Mouse (Mus musculus): Measurements from ENCODE around the gene Kifc3. TPM values are rescaled to one million over a fixed set of nuclear protein-coding genes. Genes with fewer than 3 reads are reported as not detected.

Kifc3 gene
- total and polyA plus RNA-seq, 3 experiments, result 0.78 to 1.8 (median 1.7) TPM

GRCm38 (mm10) chr8:95080381-95081341, 122.0 kb downstream of the Kifc3 start, which contains the start of gene Katnb1 (continued):
- TF ChIP-seq RAD21 (IDR thresholded peaks at IDR 0.05; ENCODE audit: low read depth, low read length), result no peak

- TF ChIP-seq E2F4 (IDR thresholded peaks at IDR 0.05; ENCODE audit: insufficient replicate concordance, low read depth, low read length), result no peak
- no peak for TF ChIP-seq USF2 (conservative IDR thresholded peaks at IDR 0.05; ENCODE audit: low read depth, low read length)
- no peak for TF ChIP-seq ZKSCAN1 (IDR thresholded peaks at IDR 0.05; ENCODE audit: borderline replicate concordance, low read depth, low read length)
- TF ChIP-seq HCFC1 (IDR thresholded peaks at IDR 0.05; ENCODE audit: low read depth, low read length), result no peak
- no peak for TF ChIP-seq BHLHE40 (IDR thresholded peaks at IDR 0.05; ENCODE audit: low read depth, low read length)
- no peak for TF ChIP-seq ZNF384 (IDR thresholded peaks at IDR 0.05; ENCODE audit: low read depth, low read length)
- no peak for TF ChIP-seq CHD1 (IDR thresholded peaks at IDR 0.05; ENCODE audit: low read depth, low read length)
- no peak for TF ChIP-seq EP300 (IDR thresholded peaks at IDR 0.05; ENCODE audit: low read length)
- no peak for TF ChIP-seq ZC3H11A (IDR thresholded peaks at IDR 0.05; ENCODE audit: low read depth, low read length)
- TF ChIP-seq MAFK (IDR thresholded peaks at IDR 0.05; ENCODE audit: insufficient replicate concordance, low read length), result no peak
- no peak for TF ChIP-seq CHD2 (IDR thresholded peaks at IDR 0.05; ENCODE audit: low read length)
- no peak for TF ChIP-seq ETS1 (conservative IDR thresholded peaks at IDR 0.05; ENCODE audit: low read depth, low read length)
- no peak for TF ChIP-seq ZMIZ1 (IDR thresholded peaks at IDR 0.05; ENCODE audit: low read depth, low read length)
- TF ChIP-seq KAT2A (IDR thresholded peaks at IDR 0.05; ENCODE audit: insufficient replicate concordance, low read length), result no peak
- no peak for TF ChIP-seq JUND (conservative IDR thresholded peaks at IDR 0.05; ENCODE audit: low read depth, low read length)
- TF ChIP-seq RCOR1 (conservative IDR thresholded peaks at IDR 0.05; ENCODE audit: low read depth, low read length), result no peak
- TF ChIP-seq UBTF (IDR thresholded peaks at IDR 0.05; ENCODE audit: low read depth, low read length), result no peak
- TF ChIP-seq MAZ (IDR thresholded peaks at IDR 0.05; ENCODE audit: low read depth, low read length), result no peak
- TF ChIP-seq MYC (IDR thresholded peaks at IDR 0.05; ENCODE audit: low read depth, low read length), result no peak
- peaks cover 3 to 17% of the 10 kb centered on the region in 2 experiments for H3K36me3 ChIP-seq (replicated peaks in 1 of 2; ENCODE audit: control insufficient read depth in 1 of 2, insufficient read depth in 1 of 2, low read length in 1 of 2)
- H3K9me3 ChIP-seq (replicated peaks; ENCODE audit: low read length), result no peaks in the 10 kb centered on the region
- H3K4me2 ChIP-seq (ENCODE audit: insufficient read depth, low read depth, poor library complexity, severe bottlenecking), result no peak overlapping the region
- in situ Hi-C loops (cut with MboI; ENCODE audit: low pct_ligation_motif_present, low pct_unique_long_range_greater_than_20kb, low sequenced_read_pairs) (loop anchor here (10.0 to 25.0 kb wide), 2 partner anchors 133 to 135 kb away; partner anchors contain the start of gene Kifc3), dilution Hi-C loops (cut with MboI; ENCODE audit: extremely low pct_ligation_motif_present, extremely low pct_unique_long_range_greater_than_20kb, low sequenced_read_pairs) (no loop called here)
- peaks cover 43% of the 10 kb centered on the region for H3K27me3 ChIP-seq (replicated peaks)
- no peak overlapping the region for H3K4me3 ChIP-seq (replicated peaks in 1 of 3; ENCODE audit: low read depth in 2 of 3, low read length in 2 of 3, poor library complexity in 1 of 3)
- no peak overlapping the region for H3K27ac ChIP-seq (ENCODE audit: insufficient read depth, low read depth)
- no peak overlapping the region for H3K9ac ChIP-seq (ENCODE audit: insufficient read depth, low read depth)
- peaks cover 3 to 18% of the 10 kb centered on the region in 2 experiments for H3K4me1 ChIP-seq (ENCODE audit: control insufficient read depth in 1 of 2, insufficient read depth in 2 of 2)
- no peak for DNase-seq (ENCODE audit: extremely low read depth)
- H3K79me2 ChIP-seq (replicated peaks; ENCODE audit: control insufficient read depth, extremely low read depth, insufficient read depth, poor library complexity, severe bottlenecking), result no peaks in the 10 kb centered on the region
Measured at GRCm38 (mm10) chr8:95079305-95079704, 123.3 kb downstream of the Kifc3 start.

Measured in CH12.LX (cell line).